8 mouse cellular contexts compared by ENCODE assay signal in genomic region chr8:123103285-123103684, GRCm38 (mm10). TPM values are rescaled to one million over a fixed set of nuclear protein-coding genes. Genes with fewer than 3 reads are reported as not detected.
DNase-seq lines count a peak whose midpoint lies in the region; ATAC-seq and TF ChIP-seq lines count a peak whose summit lies in the region.

No protein-coding gene starts in this region.

- H3K4me3 ChIP-seq in lung, adult 2 months (replicated peaks; ENCODE audit: extremely low read depth, low read depth, low read length) = peak overlapping the region; percentile 42
- H3K4me3 ChIP-seq in embryonic facial prominence, embryonic 11.5 days (ENCODE audit: low read depth, low read length) = peak overlapping the region; percentile 91
- peak overlapping the region; percentile 97 for H3K4me3 ChIP-seq in limb, embryonic 10.5 days
- H3K4me3 ChIP-seq in neural tube, embryonic 14.5 days (ENCODE audit: low read depth, low read length) = peak overlapping the region; percentile 88

- H3K27me3 ChIP-seq in embryonic facial prominence, embryonic 11.5 days (ENCODE audit: control insufficient read depth, insufficient read depth, low read length) = no peaks in the 10 kb centered on the region
- H3K27me3 ChIP-seq in limb, embryonic 10.5 days (ENCODE audit: low read depth, poor library complexity, severe bottlenecking) = no peaks in the 10 kb centered on the region
- H3K27me3 ChIP-seq in neural tube, embryonic 14.5 days (ENCODE audit: control insufficient read depth, insufficient read depth, low read length) = no peaks in the 10 kb centered on the region

- no peak overlapping the region for H3K27ac ChIP-seq in embryonic facial prominence, embryonic 11.5 days (replicated peaks; ENCODE audit: low read depth, low read length)
- peak overlapping the region; percentile 99 for H3K27ac ChIP-seq in limb, embryonic 10.5 days
- H3K27ac ChIP-seq in neural tube, embryonic 14.5 days (ENCODE audit: low read depth, low read length) = 0 out of 2 replicates have a peak overlapping the region, but pooled peaks have one; percentile 4

- no peak for DNase-seq in lung, adult 2 months
- no peak for DNase-seq in lung, postnatal 36 days
- no peak for DNase-seq in embryonic facial prominence, embryonic 11.5 days (ENCODE audit: low spot score)
- no peak for DNase-seq in limb, embryonic 10.5 days (ENCODE audit: low spot score)
- DNase-seq in right cerebral cortex, postnatal 25 days = no peak
- DNase-seq in spleen, adult 12 weeks (ENCODE audit: low spot score) = no peak

- ATAC-seq in embryonic facial prominence, embryonic 11.5 days (replicated peaks; ENCODE audit: insufficient number of reproducible peaks, low FRiP score, low TSS enrichment, low read depth) = no peak
- ATAC-seq in neural tube, embryonic 14.5 days (ENCODE audit: low read depth) = no peak
- no peak for ATAC-seq in monocyte, adult 5-6 weeks (replicated peaks; ENCODE audit: insufficient number of reproducible peaks, low FRiP score, low TSS enrichment, poor library complexity, severe bottlenecking)

- no peaks in the 10 kb centered on the region for H3K9me3 ChIP-seq in embryonic facial prominence, embryonic 11.5 days (replicated peaks; ENCODE audit: control insufficient read depth, low read length)
- H3K9me3 ChIP-seq in limb, embryonic 10.5 days (replicated peaks) = no peaks in the 10 kb centered on the region
- no peaks in the 10 kb centered on the region for H3K9me3 ChIP-seq in neural tube, embryonic 14.5 days (ENCODE audit: control insufficient read depth, low read length)

- H3K4me2 ChIP-seq in embryonic facial prominence, embryonic 11.5 days (ENCODE audit: low read depth, low read length) = peak overlapping the region; percentile 91
- H3K4me2 ChIP-seq in neural tube, embryonic 14.5 days (ENCODE audit: low read depth, low read length) = peak overlapping the region; percentile 87

- peaks cover 11% of the 10 kb centered on the region for H3K36me3 ChIP-seq in embryonic facial prominence, embryonic 11.5 days (replicated peaks; ENCODE audit: control insufficient read depth, insufficient read depth, low read depth, low read length)
- peaks cover 39% of the 10 kb centered on the region for H3K36me3 ChIP-seq in limb, embryonic 10.5 days
- H3K36me3 ChIP-seq in neural tube, embryonic 14.5 days (ENCODE audit: control insufficient read depth, insufficient read depth, low read length) = peaks cover 25% of the 10 kb centered on the region

- peak overlapping the region; percentile 98 for H3K9ac ChIP-seq in embryonic facial prominence, embryonic 11.5 days (replicated peaks; ENCODE audit: low read length)
- peak overlapping the region; percentile 92 for H3K9ac ChIP-seq in neural tube, embryonic 14.5 days (replicated peaks; ENCODE audit: low read depth, low read length)

- H3K4me1 ChIP-seq in lung, adult 2 months (ENCODE audit: control insufficient read depth, insufficient read depth, low read length) = peaks cover 7% of the 10 kb centered on the region
- no peaks in the 10 kb centered on the region; the same call in 1 of the 2 replicates for H3K4me1 ChIP-seq in embryonic facial prominence, embryonic 11.5 days (ENCODE audit: control insufficient read depth, insufficient read depth, low read length)
- peaks cover 17% of the 10 kb centered on the region for H3K4me1 ChIP-seq in limb, embryonic 10.5 days
- peaks cover 11% of the 10 kb centered on the region for H3K4me1 ChIP-seq in neural tube, embryonic 14.5 days (ENCODE audit: control insufficient read depth, insufficient read depth, low read length)

- TF ChIP-seq POLR2A in lung, adult 2 months (IDR thresholded peaks at IDR 0.05; ENCODE audit: borderline replicate concordance, extremely low read depth, low read depth, low read length) = no peak

- WGBS in lung, adult 2 months = 9% methylated on average over 15 of the region's 15 CpGs
- 19% methylated on average over 14 of the region's 15 CpGs for WGBS in embryonic facial prominence, embryonic 11.5 days
- 18% methylated on average over 15 of the region's 15 CpGs for WGBS in limb, embryonic 10.5 days
- 17% methylated on average over 14 of the region's 15 CpGs for WGBS in neural tube, embryonic 14.5 days

- no peak for TF ChIP-seq CTCF in lung, adult 2 months (IDR thresholded peaks at IDR 0.05; ENCODE audit: insufficient read depth, low read length)

RNA-seq across cellular contexts. Expression of gene Rpl13, which starts 1.1 kb away (rescaled TPM):
- 1,500 and 2,209 TPM in 2 replicates for polyA plus RNA-seq in lung, adult 2 months (2012; rRNA removed)
- 1,667 and 1,682 TPM in 2 replicates for polyA plus RNA-seq in embryonic facial prominence, embryonic 11.5 days (2014; fragmentation: Nextera tagmentation; extraction: Ambion mirVana)
- 1,397 and 1,583 TPM in 2 replicates for polyA plus RNA-seq in limb, embryonic 10.5 days (2016; fragmentation: Nextera tagmentation; extraction: Ambion mirVana)
- 775 and 913 TPM in 2 replicates for polyA plus RNA-seq in neural tube, embryonic 14.5 days (2014; fragmentation: Nextera tagmentation; extraction: Ambion mirVana)
- 1,374 to 1,974 TPM (median 1,861 TPM) in 3 replicates for total RNA-seq in monocyte, adult 5-6 weeks (2017)

RNA-seq across cellular contexts. Expression of gene Cpne7, which starts 13.9 kb away (rescaled TPM):
- 1.3 and 1.7 TPM in 2 replicates for polyA plus RNA-seq in lung, adult 2 months (2012; rRNA removed)
- polyA plus RNA-seq in embryonic facial prominence, embryonic 11.5 days (2014; fragmentation: Nextera tagmentation; extraction: Ambion mirVana) = 0.34 and 0.46 TPM in 2 replicates
- 1.2 TPM in 2 replicates for polyA plus RNA-seq in limb, embryonic 10.5 days (2016; fragmentation: Nextera tagmentation; extraction: Ambion mirVana)
- 1.5 and 1.8 TPM in 2 replicates for polyA plus RNA-seq in neural tube, embryonic 14.5 days (2014; fragmentation: Nextera tagmentation; extraction: Ambion mirVana)
- 3.8 to 29.8 TPM (median 13.9 TPM) in 3 replicates for total RNA-seq in monocyte, adult 5-6 weeks (2017)

RNA-seq across cellular contexts. Expression of gene Spg7, which starts 40.5 kb away (rescaled TPM):
- polyA plus RNA-seq in lung, adult 2 months (2012; rRNA removed) = 71.1 and 85.5 TPM in 2 replicates
- polyA plus RNA-seq in embryonic facial prominence, embryonic 11.5 days (2014; fragmentation: Nextera tagmentation; extraction: Ambion mirVana) = 35.4 and 37.5 TPM in 2 replicates
- 57.8 and 60.5 TPM in 2 replicates for polyA plus RNA-seq in limb, embryonic 10.5 days (2016; fragmentation: Nextera tagmentation; extraction: Ambion mirVana)
- polyA plus RNA-seq in neural tube, embryonic 14.5 days (2014; fragmentation: Nextera tagmentation; extraction: Ambion mirVana) = 43.4 and 49.1 TPM in 2 replicates
- total RNA-seq in monocyte, adult 5-6 weeks (2017) = 42.5 to 63.1 TPM (median 50.2 TPM) in 3 replicates

RNA-seq across cellular contexts. Expression of gene Sult5a1, which starts 54.8 kb away (rescaled TPM):
- 35.3 and 45.2 TPM in 2 replicates for polyA plus RNA-seq in lung, adult 2 months (2012; rRNA removed)
- polyA plus RNA-seq in embryonic facial prominence, embryonic 11.5 days (2014; fragmentation: Nextera tagmentation; extraction: Ambion mirVana) = 8.4 and 10.2 TPM in 2 replicates
- 4.6 and 5.2 TPM in 2 replicates for polyA plus RNA-seq in limb, embryonic 10.5 days (2016; fragmentation: Nextera tagmentation; extraction: Ambion mirVana)
- 0.80 and 1.9 TPM in 2 replicates for polyA plus RNA-seq in neural tube, embryonic 14.5 days (2014; fragmentation: Nextera tagmentation; extraction: Ambion mirVana)
- not detected in 3 replicates for total RNA-seq in monocyte, adult 5-6 weeks (2017)

Comparison
In these comparisons a context has a peak if more than half of its experiments do, and no peak if none do; other contexts are left out.
1. H3K4me3 ChIP-seq: peak in every context shown above with its lines; median percentile 97 in limb, embryonic 10.5 days; 91 in embryonic facial prominence, embryonic 11.5 days; 88 in neural tube, embryonic 14.5 days; 42 in lung, adult 2 months.